10 mouse cellular contexts compared by ENCODE assay signal in the genomic region with DNA sequence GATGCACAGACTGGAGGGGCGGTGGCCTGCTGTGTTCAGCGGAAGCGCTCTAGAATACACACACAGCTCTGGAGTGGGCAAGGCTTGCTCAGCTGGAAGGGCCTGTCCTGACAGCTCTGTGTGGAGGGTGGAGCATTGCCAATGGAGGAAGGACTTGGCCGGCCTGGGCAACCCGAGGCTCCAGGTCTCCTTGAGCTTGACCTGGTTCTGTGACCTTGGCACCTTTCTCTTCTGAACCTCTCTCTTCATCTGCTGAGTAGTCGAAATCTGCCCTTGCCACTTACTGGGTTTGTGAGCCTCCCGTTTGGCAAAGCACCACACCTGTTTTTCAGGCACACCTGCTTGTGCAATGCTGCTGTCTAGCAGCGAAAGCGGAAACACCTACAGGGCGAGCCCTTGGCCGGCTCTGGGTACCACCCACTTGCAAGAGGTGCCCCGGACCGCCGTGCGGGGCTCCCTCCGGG. TPM values are rescaled to one million over a fixed set of nuclear protein-coding genes. Genes with fewer than 3 reads are reported as not detected.
DNase-seq lines count a peak whose midpoint lies in the region; ATAC-seq and TF ChIP-seq lines count a peak whose summit lies in the region.
"Had no signal": no experiment of that assay in that cellular context is flagged by ENCODE, and none has a peak within 500 bp of the region (broad histone marks: within the 10 kb centered on the region; RNA-seq: fewer than 3 reads in every experiment).

Gene Ttc22, plus strand, starts transcription at position 403 of the 464 bp plus-strand sequence.

- TF ChIP-seq CTCF in intestine, postnatal 0 days (IDR thresholded peaks at IDR 0.05; ENCODE audit: low read depth) = no peak
- no peak for TF ChIP-seq CTCF in lung, postnatal 0 days (IDR thresholded peaks at IDR 0.05)
- no peak for TF ChIP-seq CTCF in cerebellum, adult 2 months (IDR thresholded peaks at IDR 0.05; ENCODE audit: borderline replicate concordance, insufficient read depth, low read depth, low read length)

- peak within 1 kb of the TSS; percentile 74 for H3K4me2 ChIP-seq in intestine, postnatal 0 days (replicated peaks; ENCODE audit: low read depth)
- H3K4me2 ChIP-seq in lung, postnatal 0 days (replicated peaks; ENCODE audit: low read depth, low read length) = peak within 1 kb of the TSS; percentile 57

- no peaks in the 10 kb centered on the region for H3K36me3 ChIP-seq in intestine, postnatal 0 days (ENCODE audit: control insufficient read depth, insufficient read depth)
- H3K36me3 ChIP-seq in lung, postnatal 0 days (ENCODE audit: insufficient read depth, low read length) = no peaks in the 10 kb centered on the region

- peak within 1 kb of the TSS; percentile 63 for H3K9ac ChIP-seq in intestine, postnatal 0 days (ENCODE audit: low read depth, low read length)
- no peak within 1 kb of the TSS for H3K9ac ChIP-seq in lung, postnatal 0 days (replicated peaks; ENCODE audit: low read depth)

- ATAC-seq in intestine, postnatal 0 days = peak; percentile 76
- ATAC-seq in lung, postnatal 0 days = peak; percentile 86

- TF ChIP-seq EP300 in lung, postnatal 0 days (IDR thresholded peaks at IDR 0.05) = no peak

- H3K4me3 ChIP-seq in intestine, postnatal 0 days (ENCODE audit: low read depth, low read length) = peak within 1 kb of the TSS; percentile 52
- peak within 1 kb of the TSS; percentile 31; the same call in 1 of the 2 replicates for H3K4me3 ChIP-seq in lung, postnatal 0 days (ENCODE audit: low read depth, low read length)
- no peak within 1 kb of the TSS for H3K4me3 ChIP-seq in cerebellum, adult 2 months (replicated peaks; ENCODE audit: insufficient read depth, low read depth, low read length)

- no peak for TF ChIP-seq POLR2A in cerebellum, adult 2 months (IDR thresholded peaks at IDR 0.05; ENCODE audit: borderline replicate concordance, insufficient read depth, low read length)

- no peaks in the 10 kb centered on the region for H3K27me3 ChIP-seq in intestine, postnatal 0 days (replicated peaks; ENCODE audit: control insufficient read depth, insufficient read depth, low read length)
- peaks cover 14% of the 10 kb centered on the region for H3K27me3 ChIP-seq in lung, postnatal 0 days (replicated peaks; ENCODE audit: insufficient read depth, low read length)
- H3K27me3 ChIP-seq in cerebellum, adult 2 months (ENCODE audit: control insufficient read depth, insufficient read depth, low read length) = no peaks in the 10 kb centered on the region; the same call in 1 of the 2 replicates

- DNase-seq in gastrocnemius, adult 18-20 months (ENCODE audit: low spot score) = peak; percentile 16
- DNase-seq in gastrocnemius, postnatal 10 days = no peak
- peak; percentile 23 for DNase-seq in ES-CJ7 (ENCODE audit: low read depth, low spot score)
- DNase-seq in lung, postnatal 0 days (ENCODE audit: low spot score) = peak; percentile 57
- DNase-seq in layer of hippocampus, postnatal 36 days = no peak
- DNase-seq in embryo, embryonic 10.5 days (ENCODE audit: low spot score) = no peak
- DNase-seq in cerebellum, adult 2 months = no peak
- DNase-seq: cerebellum, adult 11 months; heart, postnatal 36 days had no signal

- H3K27ac ChIP-seq in intestine, postnatal 0 days (ENCODE audit: low read depth, low read length) = peak within 1 kb of the TSS; percentile 97
- no peak within 1 kb of the TSS for H3K27ac ChIP-seq in lung, postnatal 0 days (ENCODE audit: low read length)
- no peak within 1 kb of the TSS for H3K27ac ChIP-seq in cerebellum, adult 2 months (ENCODE audit: insufficient read depth, low read length)

- WGBS in intestine, postnatal 0 days = 11% methylated on average over 16 of the region's 16 CpGs
- 13% methylated on average over 16 of the region's 16 CpGs for WGBS in lung, postnatal 0 days
- 11% methylated on average over 16 of the region's 16 CpGs for WGBS in cerebellum, adult 2 months

- no peaks in the 10 kb centered on the region for H3K9me3 ChIP-seq in intestine, postnatal 0 days (ENCODE audit: control insufficient read depth)
- no peaks in the 10 kb centered on the region for H3K9me3 ChIP-seq in lung, postnatal 0 days (ENCODE audit: low read length)

- 0 out of 2 replicates have a peak, but pooled peaks cover 8% of the 10 kb centered on the region for H3K4me1 ChIP-seq in intestine, postnatal 0 days (replicated peaks; ENCODE audit: control insufficient read depth, insufficient read depth, low read length)
- H3K4me1 ChIP-seq in lung, postnatal 0 days (ENCODE audit: insufficient read depth, low read depth, low read length) = peaks cover 2% of the 10 kb centered on the region; the same call in 1 of the 2 replicates
- H3K4me1 ChIP-seq in cerebellum, adult 2 months (ENCODE audit: control insufficient read depth, insufficient read depth, low read length) = 0 out of 2 replicates have a peak, but pooled peaks cover 7% of the 10 kb centered on the region

RNA-seq across cellular contexts. Expression of gene Ttc22, which starts in this region (rescaled TPM):
- total RNA-seq in gastrocnemius, adult 18-20 months (2021) = under 1 TPM in 1 of 2 experiments, not detected in 1; 0.09 TPM
- under 1 TPM; 0.16 to 0.26 TPM for total RNA-seq in gastrocnemius, postnatal 10 days (2021)
- polyA plus RNA-seq in intestine, postnatal 0 days (2015; fragmentation: Nextera tagmentation; extraction: Ambion mirVana) = 61.9 and 66.4 TPM in 2 replicates
- polyA plus RNA-seq in lung, postnatal 0 days (2015; fragmentation: Nextera tagmentation; extraction: Ambion mirVana) = 2.2 and 2.5 TPM in 2 replicates
- under 1 TPM; 0.51 to 0.60 TPM for total RNA-seq in layer of hippocampus, postnatal 36 days (2021)
- 0.26 and 0.74 TPM in 2 replicates for polyA plus RNA-seq in cerebellum, adult 2 months (2012; rRNA removed)
- total RNA-seq: heart, postnatal 36 days had no signal

Comparison
In these comparisons a context has a peak if more than half of its experiments do, and no peak if none do; other contexts are left out.
1. RNA of gene Ttc22 (polyA plus RNA-seq): 61.9 to 66.4 TPM in intestine, postnatal 0 days; 2.2 to 2.5 TPM in lung, postnatal 0 days and 0.26 to 0.74 TPM in cerebellum, adult 2 months; every median in the first group is over 10 times any median in the second.
2. Peak in DNase-seq in gastrocnemius, adult 18-20 months; RNA of the gene not detected or under 1 TPM.
3. DNase-seq: peak in ES-CJ7 (single experiment) and lung, postnatal 0 days (single experiment); none in gastrocnemius, postnatal 10 days (single experiment), layer of hippocampus, postnatal 36 days (0 of 2), embryo, embryonic 10.5 days (single experiment) and cerebellum, adult 2 months (0 of 2).